Mouse (Mus musculus): ENCODE measurements around the gene Amz1. TPM values are rescaled to one million over a fixed set of nuclear protein-coding genes. Genes with fewer than 3 reads are reported as not detected.
A peak's percentile ranks its signal among the peaks of the same experiment; 100 is the strongest.

Amz1 gene
- total and polyA plus RNA-seq, 2 experiments from 2014 or later, result 12.2 to 14.2 TPM

DNA sequence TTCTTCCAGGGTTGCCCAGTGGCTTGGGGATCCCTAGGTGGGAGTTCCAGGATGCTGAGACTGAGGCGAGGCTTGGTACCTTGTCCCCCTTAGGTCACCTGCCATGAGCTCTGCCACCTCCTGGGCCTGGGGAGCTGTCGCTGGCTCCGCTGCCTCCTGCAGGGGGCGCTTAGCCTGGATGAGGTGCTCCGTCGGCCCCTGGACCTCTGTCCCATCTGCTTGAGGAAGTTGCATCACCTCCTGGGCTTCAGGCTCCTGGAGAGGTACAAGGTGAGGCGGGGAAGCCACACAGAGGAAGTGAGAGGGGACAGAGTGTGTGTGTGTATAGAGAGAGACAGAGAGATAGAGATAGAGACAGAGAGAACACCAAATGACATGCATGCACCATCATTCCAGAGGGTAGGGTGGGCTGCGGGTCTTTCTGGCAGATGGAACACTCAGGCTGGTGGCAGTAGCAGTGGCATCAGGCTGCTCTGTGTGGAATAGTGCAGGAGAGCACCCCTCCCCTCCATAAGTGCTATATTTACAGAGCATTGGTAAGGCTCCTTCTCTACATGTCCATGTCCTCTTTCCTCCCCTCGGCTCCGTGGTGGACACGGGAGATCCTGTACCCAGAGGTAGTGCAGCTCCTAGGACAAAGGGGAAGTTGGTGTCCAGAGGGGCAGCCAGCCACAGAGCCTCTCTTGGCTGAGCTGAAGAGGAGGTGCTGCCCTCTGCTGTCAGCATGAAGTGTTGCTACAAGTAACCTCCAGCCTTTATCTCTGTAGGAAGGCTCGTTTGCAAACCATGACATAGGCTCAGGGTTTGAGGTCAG is 25.3 kb downstream of the Amz1 start:
- Histone ChIP-seq H3K27ac (ENCODE audit: low read depth, low read length) (0 out of 2 replicates have a peak overlapping the region, but pooled peaks have one; percentile 4), H3K36me3 (ENCODE audit: insufficient read depth) (no peaks in the 10 kb centered on the region), H3K9ac (no peak overlapping the region), H3K9me3 (ENCODE audit: low read length) (no peaks in the 10 kb centered on the region), H3K27me3 (ENCODE audit: insufficient read depth, low read length) (no peaks in the 10 kb centered on the region), H3K4me1 (ENCODE audit: insufficient read depth) (no peaks in the 10 kb centered on the region), H3K4me3 (ENCODE audit: low read depth, low read length) (no peak overlapping the region), H3K4me2 (ENCODE audit: low read depth) (peak overlapping the region; percentile 30)
- WGBS, result 17% methylated on average over 12 of the region's 12 CpGs
- ATAC-seq (peak; percentile 88), DNase-seq (peak; percentile 81)
- TF ChIP-seq CTCF (IDR thresholded peaks at IDR 0.05; ENCODE audit: low read depth), result peak; percentile 92

DNA sequence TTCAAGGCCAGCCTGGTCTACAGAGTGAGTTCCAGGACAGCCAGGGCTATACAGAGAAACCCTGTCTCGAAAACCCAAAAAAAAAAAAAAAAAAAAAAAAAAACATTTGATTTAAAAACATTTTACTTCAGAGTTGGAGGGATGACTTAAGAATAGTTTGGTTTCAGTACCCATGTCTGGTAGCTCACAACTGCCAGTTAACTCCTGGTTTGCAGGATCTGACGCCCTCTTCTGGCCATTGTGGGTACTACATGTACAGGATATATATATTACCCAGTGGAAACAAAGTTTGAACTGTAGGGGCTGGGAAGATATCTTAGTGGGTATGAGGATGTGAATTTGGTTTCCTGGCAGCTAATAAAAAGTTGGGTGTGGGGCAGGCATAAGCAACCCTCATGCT is 27.0 kb downstream of the Amz1 start:
- Histone ChIP-seq H3K4me3 (ENCODE audit: low read depth, low read length) (no peak overlapping the region), H3K4me2 (ENCODE audit: low read depth) (no peak overlapping the region), H3K9ac (no peak overlapping the region), H3K27ac (ENCODE audit: low read depth, low read length) (no peak overlapping the region), H3K27me3 (ENCODE audit: insufficient read depth, low read length) (no peaks in the 10 kb centered on the region), H3K36me3 (ENCODE audit: insufficient read depth) (no peaks in the 10 kb centered on the region; the same call in 1 of the 2 replicates), H3K9me3 (ENCODE audit: low read length) (no peaks in the 10 kb centered on the region), H3K4me1 (ENCODE audit: insufficient read depth) (no peaks in the 10 kb centered on the region)
- ATAC-seq, result no peak
- peak; percentile 71 for TF ChIP-seq CTCF (IDR thresholded peaks at IDR 0.05; ENCODE audit: low read depth)
- 5% methylated on average over 1 of the region's 2 CpGs for WGBS
- DNase-seq, result peak; percentile 30

DNA sequence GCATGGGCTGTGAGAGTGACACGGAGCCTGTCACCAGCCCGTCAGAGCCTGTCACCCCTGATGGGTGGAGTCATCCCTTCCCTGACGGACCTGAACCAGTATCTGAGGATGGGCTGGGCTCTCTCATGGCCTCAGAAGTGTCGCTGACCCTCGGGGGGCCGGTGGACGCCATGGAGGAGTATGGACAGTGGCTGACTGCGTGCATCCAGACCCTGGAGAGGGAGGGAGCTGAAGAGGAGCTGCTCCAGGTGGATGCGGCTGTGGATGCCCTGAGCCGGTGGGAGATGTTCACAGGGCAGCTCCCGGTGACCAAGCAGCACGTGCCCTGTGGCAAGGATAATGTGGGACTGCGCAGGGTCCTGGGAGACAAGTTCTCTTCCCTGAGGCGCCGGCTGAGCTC is 28.1 kb downstream of the Amz1 start:
- H3K4me1 ChIP-seq (ENCODE audit: insufficient read depth), result no peaks in the 10 kb centered on the region
- H3K4me3 ChIP-seq (ENCODE audit: low read depth, low read length), result no peak overlapping the region
- H3K4me2 ChIP-seq (ENCODE audit: low read depth), result no peak overlapping the region
- H3K9ac ChIP-seq, result no peak overlapping the region
- no peaks in the 10 kb centered on the region for H3K27me3 ChIP-seq (ENCODE audit: insufficient read depth, low read length)
- no peaks in the 10 kb centered on the region; the same call in 1 of the 2 replicates for H3K36me3 ChIP-seq (ENCODE audit: insufficient read depth)
- no peak for TF ChIP-seq CTCF (IDR thresholded peaks at IDR 0.05; ENCODE audit: low read depth)
- DNase-seq (no peak), ATAC-seq (no peak)
- H3K27ac ChIP-seq (ENCODE audit: low read depth, low read length), result no peak overlapping the region
- no peaks in the 10 kb centered on the region for H3K9me3 ChIP-seq (ENCODE audit: low read length)
- 95% methylated on average over 15 of the region's 15 CpGs for WGBS

DNA sequence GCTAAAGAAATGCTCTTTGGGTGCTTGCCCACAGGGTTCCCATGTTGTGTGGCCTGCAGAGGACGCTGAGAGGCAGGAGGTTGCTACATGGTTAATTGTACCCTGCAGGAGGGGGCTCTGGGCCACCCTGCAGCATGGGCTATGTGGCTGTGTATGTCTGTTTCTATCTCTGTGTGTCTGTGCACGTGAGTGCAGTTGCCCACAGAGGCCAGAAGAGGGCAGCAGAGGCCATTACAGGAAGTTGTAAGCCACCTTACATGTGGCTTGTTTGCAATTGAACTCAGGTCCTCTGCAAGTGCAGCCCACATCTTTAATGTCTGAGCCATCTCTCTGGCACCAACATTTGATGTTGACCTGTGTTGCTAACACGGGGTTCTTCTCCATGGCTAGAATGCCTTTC is 28.7 kb downstream of the Amz1 start:
- Histone ChIP-seq H3K4me3 (ENCODE audit: low read depth, low read length) (no peak overlapping the region), H3K36me3 (ENCODE audit: insufficient read depth) (peaks cover 3% of the 10 kb centered on the region; the same call in 1 of the 2 replicates), H3K4me2 (ENCODE audit: low read depth) (no peak overlapping the region), H3K27me3 (ENCODE audit: insufficient read depth, low read length) (no peaks in the 10 kb centered on the region), H3K9me3 (ENCODE audit: low read length) (no peaks in the 10 kb centered on the region), H3K27ac (ENCODE audit: low read depth, low read length) (no peak overlapping the region), H3K4me1 (ENCODE audit: insufficient read depth) (no peaks in the 10 kb centered on the region), H3K9ac (no peak overlapping the region)
- DNase-seq, result no peak
- ATAC-seq, result no peak
- WGBS, result 96% methylated on average over 3 of the region's 3 CpGs
- TF ChIP-seq CTCF (IDR thresholded peaks at IDR 0.05; ENCODE audit: low read depth), result peak; percentile 52

DNA sequence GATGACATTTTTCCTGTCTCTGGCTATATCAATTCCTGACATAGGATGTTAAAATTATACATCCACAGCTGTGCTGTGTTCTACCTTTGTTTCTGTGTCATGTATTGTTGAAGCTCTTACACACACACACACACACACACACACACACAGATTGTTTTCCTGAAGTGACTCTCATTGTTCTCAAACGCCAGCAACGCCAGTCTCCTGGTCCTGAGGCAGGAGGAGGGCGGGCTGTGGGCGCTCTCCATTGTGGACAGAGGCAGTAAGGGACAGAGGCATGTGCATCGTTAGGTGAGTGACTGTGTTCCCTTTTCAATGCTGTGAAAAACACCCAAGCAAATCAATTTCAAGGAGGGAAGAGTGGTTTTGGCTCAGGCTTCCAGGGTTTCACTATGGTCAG is 29.3 kb downstream of the Amz1 start:
- DNase-seq, result no peak
- H3K36me3 ChIP-seq (ENCODE audit: insufficient read depth), result peaks cover 5% of the 10 kb centered on the region; the same call in 1 of the 2 replicates
- H3K9ac ChIP-seq, result no peak overlapping the region
- H3K4me1 ChIP-seq (ENCODE audit: insufficient read depth), result no peaks in the 10 kb centered on the region
- no peak for ATAC-seq
- H3K4me3 ChIP-seq (ENCODE audit: low read depth, low read length), result no peak overlapping the region
- 38% methylated on average over 5 of the region's 5 CpGs for WGBS
- H3K9me3 ChIP-seq (ENCODE audit: low read length), result no peaks in the 10 kb centered on the region
- TF ChIP-seq CTCF (IDR thresholded peaks at IDR 0.05; ENCODE audit: low read depth), result no peak
- H3K27me3 ChIP-seq (ENCODE audit: insufficient read depth, low read length), result no peaks in the 10 kb centered on the region
- H3K27ac ChIP-seq (ENCODE audit: low read depth, low read length), result no peak overlapping the region
- no peak overlapping the region for H3K4me2 ChIP-seq (ENCODE audit: low read depth)

DNA sequence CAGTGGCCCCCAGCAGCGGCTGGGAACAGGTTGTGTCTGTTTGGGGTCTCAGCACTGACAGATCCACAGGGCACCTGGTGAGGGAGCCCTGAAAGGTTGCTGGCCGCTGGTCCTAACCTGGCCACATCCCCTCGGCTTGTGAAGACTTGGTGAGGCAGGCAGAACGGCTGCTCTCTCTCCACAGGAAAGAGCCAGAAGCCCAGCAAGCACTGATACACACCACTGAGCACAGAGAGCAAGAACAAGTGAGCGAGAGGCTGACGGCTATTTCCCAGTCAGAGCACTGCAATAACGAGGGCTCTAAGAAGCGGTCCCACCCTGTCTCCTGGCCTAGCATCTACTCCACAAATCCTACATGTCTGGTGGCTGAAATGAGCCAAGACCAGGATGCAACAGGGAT is 34.9 kb downstream of the Amz1 start:
- no peak for TF ChIP-seq CTCF (IDR thresholded peaks at IDR 0.05; ENCODE audit: low read depth)
- 73% methylated on average over 8 of the region's 8 CpGs for WGBS
- peaks cover 31% of the 10 kb centered on the region for H3K36me3 ChIP-seq (ENCODE audit: insufficient read depth)
- H3K4me1 ChIP-seq (ENCODE audit: insufficient read depth), result no peaks in the 10 kb centered on the region
- no peak overlapping the region for H3K4me2 ChIP-seq (ENCODE audit: low read depth)
- ATAC-seq, result no peak
- no peak overlapping the region for H3K9ac ChIP-seq
- H3K27me3 ChIP-seq (ENCODE audit: insufficient read depth, low read length), result no peaks in the 10 kb centered on the region
- H3K4me3 ChIP-seq (ENCODE audit: low read depth, low read length), result no peak overlapping the region
- no peaks in the 10 kb centered on the region for H3K9me3 ChIP-seq (ENCODE audit: low read length)
- no peak overlapping the region for H3K27ac ChIP-seq (ENCODE audit: low read depth, low read length)
- no peak for DNase-seq

DNA sequence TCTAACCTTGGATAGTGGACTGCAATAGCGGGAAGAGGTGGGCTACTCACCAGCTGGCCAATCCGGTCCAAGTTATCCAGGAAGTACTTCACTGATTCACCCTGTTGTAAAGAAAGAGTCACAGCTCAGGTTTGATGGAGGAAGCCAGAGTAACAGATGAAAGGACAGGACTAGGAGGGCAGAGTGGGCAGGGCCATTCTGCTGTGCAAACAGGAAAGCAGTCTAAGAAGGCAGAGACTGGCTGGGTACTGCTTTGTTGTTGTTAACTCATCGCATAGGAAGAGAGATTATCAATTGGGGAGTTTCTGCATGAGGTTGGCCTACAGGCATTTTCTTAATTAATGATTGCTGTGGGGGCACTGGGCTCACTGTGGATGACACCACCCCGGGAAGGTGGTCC is 38.6 kb downstream of the Amz1 start:
- Histone ChIP-seq H3K9me3 (ENCODE audit: low read length) (no peaks in the 10 kb centered on the region), H3K4me2 (ENCODE audit: low read depth) (no peak overlapping the region), H3K4me3 (ENCODE audit: low read depth, low read length) (no peak overlapping the region), H3K27ac (ENCODE audit: low read depth, low read length) (no peak overlapping the region), H3K27me3 (ENCODE audit: insufficient read depth, low read length) (no peaks in the 10 kb centered on the region), H3K4me1 (ENCODE audit: insufficient read depth) (no peaks in the 10 kb centered on the region), H3K36me3 (ENCODE audit: insufficient read depth) (peaks cover 29% of the 10 kb centered on the region), H3K9ac (no peak overlapping the region)
- DNase-seq (no peak), ATAC-seq (no peak)
- 90% methylated on average over 4 of the region's 4 CpGs for WGBS
- TF ChIP-seq CTCF (IDR thresholded peaks at IDR 0.05; ENCODE audit: low read depth), result no peak

All from forebrain, postnatal 0 days (tissue).